In the genomic region with DNA sequence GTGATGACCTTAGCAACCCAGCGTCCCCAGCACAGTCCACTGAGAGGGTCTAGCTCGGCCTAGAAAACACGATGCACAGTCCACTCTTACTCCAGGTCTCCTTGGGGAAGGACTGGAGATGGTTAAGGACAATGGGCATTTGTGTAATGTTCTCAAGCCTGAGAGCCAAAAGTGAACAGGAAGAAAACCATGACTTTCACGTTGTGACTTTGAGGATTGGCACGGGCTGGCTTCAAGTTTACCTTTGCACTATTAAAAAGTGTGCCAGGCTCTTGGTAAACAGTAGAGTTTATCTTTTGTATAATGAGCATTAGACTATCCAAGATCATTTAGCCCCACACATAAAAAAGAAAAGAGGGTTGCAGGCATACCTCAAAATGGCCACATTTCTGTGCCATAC, we compare ENCODE assay signal across 11 mouse cellular contexts.
"Had no signal": no experiment of that assay in that cellular context is flagged by ENCODE, and none has a peak within 500 bp of the region (broad histone marks: within the 10 kb centered on the region; RNA-seq: fewer than 3 reads in every experiment).

No protein-coding gene starts in this region.

- H3K27me3 ChIP-seq: limb, embryonic 15.5 days; neural tube, embryonic 15.5 days had no signal

- H3K4me3 ChIP-seq: limb, embryonic 15.5 days; liver, embryonic 13.5 days; myocyte; neural tube, embryonic 15.5 days had no signal

- H3K36me3 ChIP-seq: limb, embryonic 15.5 days; liver, embryonic 13.5 days; neural tube, embryonic 15.5 days had no signal

- DNase-seq: kidney, adult 18-20 months; layer of hippocampus, adult 9-11 months; layer of hippocampus, postnatal 36 days; liver, embryonic 13.5 days; lung, embryonic 14.5 days; right cerebral cortex, adult 18-20 months; right cerebral cortex, postnatal 25 days; thymus, postnatal 36 days had no signal

- H3K27ac ChIP-seq: limb, embryonic 15.5 days; liver, embryonic 13.5 days; neural tube, embryonic 15.5 days had no signal

- H3K4me1 ChIP-seq: limb, embryonic 15.5 days; neural tube, embryonic 15.5 days had no signal
